Mouse (Mus musculus) heart, postnatal 36 days (tissue): ENCODE measurements at regions not wholly inside any gene's neighbourhood (a gene's known extent, or its start where the extent isn't known, plus 50 kb on each side); places are given as distances from the start of the nearest gene placed in this dataset.
A peak's percentile ranks its signal among the peaks of the same experiment; 100 is the strongest.

Source experiments
- DNase-seq, 2 experiments: peaks; one replicate each; pipeline ENCODE4 v3.0.0; 2021 to 2022
- intact Hi-C: fragments of 180-260 bp; cut with DNase I; formaldehyde crosslinking; loops from one replicate; pipeline ENCODE4 v1.15.1; 2025

- no peak for DNase-seq
- intact Hi-C loops: no loop called here
Measured at GRCm38 (mm10) chr3:66446274-66447159, 149.9 kb upstream of the Veph1 start.

- DNase-seq: no peak
- intact Hi-C loops: no loop called here
Measured at GRCm38 (mm10) chr3:66433216-66433615, 136.6 kb upstream of the Veph1 start.

- DNase-seq: no peak
- intact Hi-C loops: no loop called here
Measured at GRCm38 (mm10) chr3:66430187-66430586, 133.6 kb upstream of the Veph1 start.

GRCm38 (mm10) chr3:66422445-66423037 is 125.9 kb upstream of the Veph1 start:
- no peak for DNase-seq
- intact Hi-C loops: no loop called here

- intact Hi-C loops: loop anchor here (1.0 to 2.0 kb wide), 2 partner anchors 857 to 932 kb away; no protein-coding TSS in a partner anchor
- DNase-seq: peak; percentile 7 to 16
Measured at GRCm38 (mm10) chr3:66410706-66411277, 114.2 kb upstream of the Veph1 start.

GRCm38 (mm10) chr3:66408791-66409190 is 112.2 kb upstream of the Veph1 start:
- intact Hi-C loops: no loop called here
- no peak for DNase-seq

- intact Hi-C loops: no loop called here
- no peak for DNase-seq
Measured at GRCm38 (mm10) chr3:66405645-66406044, 109.0 kb upstream of the Veph1 start.

GRCm38 (mm10) chr3:66403707-66404106 is 107.1 kb upstream of the Veph1 start:
- intact Hi-C loops: no loop called here

GRCm38 (mm10) chr3:66400791-66401568 is 104.3 kb upstream of the Veph1 start:
- intact Hi-C loops: no loop called here
- DNase-seq: no peak

More at GRCm38 (mm10) chr3:66403707-66404106, 107.1 kb upstream of the Veph1 start:
- no peak for DNase-seq

- intact Hi-C loops: no loop called here
- no peak for DNase-seq
Measured at GRCm38 (mm10) chr3:66398214-66399150, 101.8 kb upstream of the Veph1 start.

- no peak for DNase-seq
- intact Hi-C loops: no loop called here
Measured at GRCm38 (mm10) chr3:66375088-66375910, 78.7 kb upstream of the Veph1 start.

- DNase-seq: no peak
- intact Hi-C loops: no loop called here
Measured at GRCm38 (mm10) chr3:66374603-66375002, 78.0 kb upstream of the Veph1 start.

- intact Hi-C loops: no loop called here
- no peak for DNase-seq
Measured at GRCm38 (mm10) chr3:66373807-66374575, 77.4 kb upstream of the Veph1 start.
